Mouse (Mus musculus) heart, embryonic 14.5 days (tissue): ENCODE data around the gene Olfr992. TPM values are rescaled to one million over a fixed set of nuclear protein-coding genes. Genes with fewer than 3 reads are reported as not detected.

Experiments
- polyA plus RNA-seq: library from polyadenylated mRNA; unstranded; fragments of >200 nt; fragmentation: Nextera tagmentation; extraction: Ambion mirVana; gene quantifications from 2 replicates; pipeline ENCODE4 v1.2.1, GENCODE M21; 2014

The Olfr992 gene
- polyA plus RNA-seq, 1 experiment from 2014 or later = not detected

Other genes starting within 250 kb of the Olfr992 start
- gene Lrrc55, start 212.3 kb downstream of the Olfr992 start, polyA plus RNA-seq = 0.20 and 0.53 TPM in 2 replicates
- gene Olfr987, start 70.2 kb downstream of the Olfr992 start, polyA plus RNA-seq = not detected in 2 replicates
- not detected in 2 replicates for gene Olfr988, start 46.2 kb downstream of the Olfr992 start, polyA plus RNA-seq
- not detected in 2 replicates for gene Olfr993, start 5.4 kb upstream of the Olfr992 start, polyA plus RNA-seq
- gene Olfr994, start 27.0 kb upstream of the Olfr992 start, polyA plus RNA-seq = not detected in 2 replicates
- not detected in 2 replicates for gene Olfr995, start 34.2 kb upstream of the Olfr992 start, polyA plus RNA-seq
- gene 4833423E24Rik, start 109.6 kb upstream of the Olfr992 start, polyA plus RNA-seq = not detected in 2 replicates
- not detected in 2 replicates for gene Olfr996, start 169.7 kb upstream of the Olfr992 start, polyA plus RNA-seq
- gene Olfr998, start 179.5 kb upstream of the Olfr992 start, polyA plus RNA-seq = not detected in 2 replicates
- gene Olfr1000, start 202.4 kb upstream of the Olfr992 start, polyA plus RNA-seq = not detected in 2 replicates
- not detected in 2 replicates for gene Olfr1002, start 241.2 kb upstream of the Olfr992 start, polyA plus RNA-seq